ENCODE assay signal across 9 mouse cellular contexts in genomic region chr14:120433931-120434398, GRCm38 (mm10). TPM values are rescaled to one million over a fixed set of nuclear protein-coding genes. Genes with fewer than 3 reads are reported as not detected.
DNase-seq lines count a peak whose midpoint lies in the region; ATAC-seq and TF ChIP-seq lines count a peak whose summit lies in the region.
"Had no signal": no experiment of that assay in that cellular context is flagged by ENCODE, and none has a peak within 500 bp of the region (broad histone marks: within the 10 kb centered on the region; RNA-seq: fewer than 3 reads in every experiment).

No protein-coding gene starts in this region.

- ATAC-seq in embryonic facial prominence, embryonic 13.5 days (ENCODE audit: insufficient number of reproducible peaks, insufficient read depth, low FRiP score, low TSS enrichment, low read depth): no peak
- no peak for ATAC-seq in lung, postnatal 0 days

- WGBS in embryonic facial prominence, embryonic 13.5 days: 33% methylated on average over 8 of the region's 8 CpGs
- 66% methylated on average over 8 of the region's 8 CpGs for WGBS in lung, postnatal 0 days

- H3K9me3 ChIP-seq in embryonic facial prominence, embryonic 13.5 days: no peaks in the 10 kb centered on the region
- H3K9me3 ChIP-seq in megakaryocyte, embryonic 14.5 days: no peaks in the 10 kb centered on the region
- H3K9me3 ChIP-seq in lung, postnatal 0 days (ENCODE audit: low read length): no peaks in the 10 kb centered on the region

- H3K36me3 ChIP-seq in embryonic facial prominence, embryonic 13.5 days: peaks cover 37% of the 10 kb centered on the region
- H3K36me3 ChIP-seq in megakaryocyte, embryonic 14.5 days (replicated peaks; ENCODE audit: low read length): peaks cover 68% of the 10 kb centered on the region
- no peaks in the 10 kb centered on the region; the same call in 1 of the 2 replicates for H3K36me3 ChIP-seq in lung, postnatal 0 days (ENCODE audit: insufficient read depth, low read length)

- H3K27me3 ChIP-seq in embryonic facial prominence, embryonic 13.5 days: no peaks in the 10 kb centered on the region
- no peaks in the 10 kb centered on the region for H3K27me3 ChIP-seq in megakaryocyte, embryonic 14.5 days (replicated peaks)
- H3K27me3 ChIP-seq in lung, postnatal 0 days (replicated peaks; ENCODE audit: insufficient read depth, low read length): no peaks in the 10 kb centered on the region

- TF ChIP-seq CTCF in layer of hippocampus, adult 2 months (conservative IDR thresholded peaks at IDR 0.05): no peak
- TF ChIP-seq CTCF in lung, postnatal 0 days (IDR thresholded peaks at IDR 0.05): no peak

- DNase-seq in layer of hippocampus, adult 2 months (ENCODE audit: low spot score in 2 of 2): no peak
- no peak for DNase-seq in layer of hippocampus, adult 8-10 months (ENCODE audit: low spot score in 2 of 2)
- DNase-seq in Muller cell, postnatal 12 days (ENCODE audit: inconsistent ontology term): peak; percentile 62
- DNase-seq in lung, postnatal 0 days (ENCODE audit: low spot score): no peak
- no peak for DNase-seq in spleen, adult 12 weeks (ENCODE audit: low spot score)
- DNase-seq: heart, postnatal 4 days; liver had no signal

- TF ChIP-seq EP300 in lung, postnatal 0 days (IDR thresholded peaks at IDR 0.05): no peak

- no peak overlapping the region for H3K9ac ChIP-seq in embryonic facial prominence, embryonic 13.5 days
- H3K9ac ChIP-seq in lung, postnatal 0 days (replicated peaks; ENCODE audit: low read depth): no peak overlapping the region

- peak overlapping the region; percentile 29 for H3K27ac ChIP-seq in layer of hippocampus, adult 2 months
- peak overlapping the region; percentile 82 for H3K27ac ChIP-seq in embryonic facial prominence, embryonic 13.5 days
- H3K27ac ChIP-seq in lung, postnatal 0 days (ENCODE audit: low read length): no peak overlapping the region

- H3K4me2 ChIP-seq in embryonic facial prominence, embryonic 13.5 days: no peak overlapping the region; the same call in 1 of the 2 replicates
- H3K4me2 ChIP-seq in lung, postnatal 0 days (replicated peaks; ENCODE audit: low read depth, low read length): no peak overlapping the region

- H3K4me3 ChIP-seq in layer of hippocampus, adult 2 months: no peak overlapping the region
- H3K4me3 ChIP-seq in embryonic facial prominence, embryonic 13.5 days: no peak overlapping the region
- H3K4me3 ChIP-seq in megakaryocyte, embryonic 14.5 days (replicated peaks): peak overlapping the region; percentile 47
- H3K4me3 ChIP-seq in lung, postnatal 0 days (ENCODE audit: low read depth, low read length): no peak overlapping the region

- peaks cover 9% of the 10 kb centered on the region for H3K4me1 ChIP-seq in embryonic facial prominence, embryonic 13.5 days
- H3K4me1 ChIP-seq in megakaryocyte, embryonic 14.5 days: peaks cover 40% of the 10 kb centered on the region
- no peaks in the 10 kb centered on the region for H3K4me1 ChIP-seq in lung, postnatal 0 days (ENCODE audit: insufficient read depth, low read depth, low read length)

RNA-seq across cellular contexts. Expression of gene Rap2a, which starts 44.3 kb away (rescaled TPM):
- total RNA-seq in layer of hippocampus, adult 2 months (2021): 10 to 100 TPM; 74.0 to 78.6 TPM
- total RNA-seq in layer of hippocampus, adult 8-10 months (2022): 10 to 100 TPM; 67.6 to 82.7 (median 71.8) TPM
- 7.8 and 13.3 TPM in 2 replicates for polyA plus RNA-seq in embryonic facial prominence, embryonic 13.5 days (2015; fragmentation: Nextera tagmentation; extraction: Ambion mirVana)
- polyA plus RNA-seq in megakaryocyte, embryonic 14.5 days (2012; ENCODE audit: insufficient read depth, low replicate concordance): 4.3 and 19.1 TPM in 2 replicates
- polyA plus RNA-seq in lung, postnatal 0 days (2015; fragmentation: Nextera tagmentation; extraction: Ambion mirVana): 48.4 and 62.8 TPM in 2 replicates
